Mouse (Mus musculus) erythroblast, adult 5-6 weeks (primary cell): ENCODE results near the gene Kif3b. TPM values are rescaled to one million over a fixed set of nuclear protein-coding genes. Genes with fewer than 3 reads are reported as not detected.

ENCODE experiments used
- ATAC-seq: replicated peaks from 2 replicates; pipeline ENCODE4 v1.8.0; 2016; ENCODE audit warnings: moderate number of reproducible peaks, mild to moderate bottlenecking, moderate TSS enrichment, inconsistent platforms; ENCODE audit not compliant: poor library complexity, low FRiP score, severe bottlenecking
- total RNA-seq, 2 experiments: library from RNA; stranded (forward) in 1 of 2; stranded (reverse) in 1 of 2; fragments of 150-400 nt in 1 of 2; fragments of 200-764, 138-1000 nt in 1 of 2; gene quantifications; 2 replicates each; pipeline versions ENCODE4 v1.2.3 to v1.2.4; 2015 to 2017; ENCODE audit warnings: low replicate concordance in 2 of 2

The Kif3b gene
- total RNA-seq, 2 experiments from 2014 or later = 5.4 to 6.5 TPM

DNA sequence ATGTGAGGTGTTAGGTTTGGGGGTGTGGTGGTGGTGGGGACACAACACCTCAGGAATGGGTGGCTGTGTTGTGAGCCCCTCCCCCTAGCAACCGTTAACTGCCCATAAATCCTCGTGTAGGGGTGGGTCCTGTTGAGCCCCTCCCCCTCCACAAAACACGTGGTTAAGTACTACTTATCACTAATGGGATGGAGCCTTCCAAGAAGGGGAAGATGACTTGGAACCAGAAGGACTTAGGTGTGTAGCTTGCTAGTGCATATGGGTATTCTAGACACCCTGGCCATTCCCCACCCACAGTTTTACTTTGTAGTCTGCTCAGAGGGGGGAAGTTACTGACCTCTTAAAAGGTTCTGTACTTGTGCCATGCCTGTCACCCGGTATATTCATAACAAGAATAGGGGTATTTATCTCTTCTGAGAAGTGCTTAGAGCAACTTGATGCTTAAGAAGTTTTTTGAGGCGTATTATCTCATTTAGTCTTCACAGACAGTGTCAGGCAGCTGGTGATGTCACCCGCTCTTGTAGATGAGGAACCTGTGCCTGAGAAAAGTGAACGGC, 1.2 kb downstream of the Kif3b start:
- 0 out of 2 replicates have a peak, but pooled peaks have one; percentile 24 for ATAC-seq

DNA sequence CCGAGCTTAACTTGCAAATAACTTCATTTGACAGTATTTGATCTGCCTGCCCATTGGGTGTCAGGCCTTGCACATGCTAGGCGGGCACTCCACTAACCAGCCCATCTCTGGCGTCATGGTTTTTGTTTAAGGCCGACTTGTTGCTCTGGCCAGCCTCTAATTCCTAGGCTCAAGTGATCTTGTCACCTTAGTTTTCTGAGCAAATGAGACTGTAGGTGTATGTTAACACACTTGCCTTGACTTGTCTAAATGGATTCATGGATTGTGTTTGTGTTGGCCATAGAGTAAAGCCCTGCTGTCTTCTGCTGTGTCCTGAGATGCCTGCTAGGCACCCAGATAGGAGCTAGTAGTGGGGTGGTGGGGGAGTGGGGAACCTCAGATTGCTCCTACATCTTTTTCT, 4.0 kb downstream of the Kif3b start:
- no peak for ATAC-seq

DNA sequence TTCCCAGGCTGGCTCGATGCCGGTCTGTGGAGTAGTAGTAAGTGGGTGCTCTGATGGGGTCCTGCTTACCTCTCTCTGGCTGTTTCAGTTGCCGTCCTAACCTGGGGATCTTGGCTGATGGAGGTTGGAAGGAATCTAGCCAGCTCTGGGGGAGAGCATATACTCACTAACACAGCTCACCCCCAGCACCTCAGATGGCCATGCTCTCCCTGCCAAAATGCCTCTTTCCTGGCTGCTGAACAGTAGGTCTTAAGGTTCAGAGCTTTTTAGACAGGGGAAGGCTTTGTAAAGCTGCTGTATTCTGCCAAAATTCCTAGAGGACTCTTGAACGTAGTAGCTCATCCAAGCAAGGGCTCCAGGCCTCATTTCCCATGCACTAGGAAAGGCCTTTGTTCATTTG, 6.6 kb downstream of the Kif3b start:
- ATAC-seq = no peak

DNA sequence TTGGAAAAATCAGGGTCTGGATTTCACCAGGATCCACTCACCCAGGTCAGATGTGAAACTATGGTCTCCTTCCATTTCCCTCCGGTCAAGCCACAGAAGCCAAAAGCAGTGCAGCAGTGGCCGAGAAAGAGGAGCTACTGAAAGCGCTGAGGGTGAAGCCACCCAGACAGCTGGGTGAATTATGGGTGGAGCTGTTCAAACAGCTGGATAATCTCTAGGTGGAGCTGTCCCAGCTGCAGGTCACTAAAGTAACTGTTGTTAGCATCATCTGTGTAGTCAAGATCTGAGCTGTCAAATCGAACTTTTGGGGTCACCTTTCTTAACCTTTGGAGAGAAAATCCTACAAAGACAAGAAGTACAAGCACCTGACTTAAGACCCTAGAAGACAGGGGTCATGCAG, 7.2 kb downstream of the Kif3b start:
- 0 out of 2 replicates have a peak, but pooled peaks have one; percentile 47 for ATAC-seq

DNA sequence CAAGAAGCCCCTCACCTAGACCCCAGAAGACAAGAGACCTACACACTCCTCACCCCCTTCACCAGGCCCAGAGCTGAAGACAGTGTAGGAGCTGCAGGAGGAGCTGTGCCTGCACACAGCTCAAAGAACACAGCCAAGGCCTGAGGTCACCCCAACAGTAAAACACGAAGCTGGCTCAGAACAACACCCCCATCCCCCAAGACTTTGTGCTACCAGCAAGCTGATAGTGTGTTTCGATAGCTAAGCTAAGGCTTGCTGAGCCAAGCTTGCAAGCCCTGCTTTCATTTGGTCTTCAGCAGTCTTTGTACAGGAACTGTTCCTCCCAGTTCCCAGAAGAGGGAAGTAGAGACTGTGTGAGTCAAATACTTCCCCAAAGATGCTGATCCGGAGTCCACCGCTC, 7.7 kb downstream of the Kif3b start:
- ATAC-seq = 0 out of 2 replicates have a peak, but pooled peaks have one; percentile 21

DNA sequence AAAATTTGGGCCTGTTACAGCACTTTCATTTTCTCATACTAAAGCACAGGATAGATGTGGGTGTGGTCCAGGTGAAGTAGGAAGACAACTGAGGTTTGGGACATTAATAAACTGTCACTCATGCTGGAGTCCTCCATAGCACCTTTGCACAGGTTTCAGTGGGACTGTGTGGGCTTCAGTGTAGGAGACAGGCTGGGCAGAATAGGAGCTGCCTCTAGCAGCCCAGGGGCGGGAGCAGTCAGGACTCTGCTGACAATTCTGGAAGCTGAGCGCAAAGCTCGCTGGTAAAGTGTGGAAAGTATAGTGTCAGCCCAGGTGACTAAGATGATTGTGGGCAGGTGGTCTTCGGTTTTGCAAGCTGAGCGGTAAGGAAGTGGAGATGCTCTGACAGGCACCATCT, 9.9 kb downstream of the Kif3b start:
- ATAC-seq = no peak

DNA sequence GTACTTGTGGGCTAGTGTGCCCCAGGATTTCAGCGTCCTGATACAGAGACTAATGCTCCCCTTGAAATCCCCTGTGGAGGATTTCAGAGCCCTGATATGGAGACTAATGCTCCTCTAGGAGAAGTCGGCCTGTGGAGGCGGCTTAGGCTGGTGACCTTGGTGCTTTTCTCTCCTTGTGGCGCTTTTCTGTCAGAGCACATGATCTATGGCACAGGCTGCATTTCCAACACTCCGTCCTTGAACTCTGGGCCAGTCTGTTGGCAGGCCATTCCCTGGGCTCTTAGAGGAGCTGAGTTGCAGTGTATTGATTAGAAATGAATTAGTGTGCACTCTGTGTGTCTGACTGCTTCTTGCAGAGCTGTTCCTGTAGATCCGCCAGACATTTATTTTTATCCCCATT, 14.0 kb downstream of the Kif3b start:
- no peak for ATAC-seq

DNA sequence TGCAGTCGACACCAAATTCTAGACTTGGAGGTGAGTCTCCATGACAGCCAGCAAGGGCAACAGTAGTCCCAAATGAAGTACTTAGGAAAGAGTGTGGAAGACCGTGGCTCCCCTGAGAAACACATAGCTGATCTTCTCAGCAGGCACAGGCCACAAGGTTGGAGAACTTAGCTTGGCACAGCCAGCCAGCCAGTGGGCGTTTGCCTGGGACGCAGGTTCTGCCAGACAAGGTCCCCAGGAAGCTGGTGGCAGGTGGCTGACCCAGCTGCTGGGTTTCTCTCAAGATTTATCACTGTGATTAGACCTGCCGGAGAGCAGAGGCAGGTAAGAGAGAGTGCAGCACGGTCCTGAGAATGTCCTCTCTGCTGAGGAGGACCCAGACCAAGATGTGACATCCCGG, 17.4 kb downstream of the Kif3b start:
- ATAC-seq = no peak

DNA sequence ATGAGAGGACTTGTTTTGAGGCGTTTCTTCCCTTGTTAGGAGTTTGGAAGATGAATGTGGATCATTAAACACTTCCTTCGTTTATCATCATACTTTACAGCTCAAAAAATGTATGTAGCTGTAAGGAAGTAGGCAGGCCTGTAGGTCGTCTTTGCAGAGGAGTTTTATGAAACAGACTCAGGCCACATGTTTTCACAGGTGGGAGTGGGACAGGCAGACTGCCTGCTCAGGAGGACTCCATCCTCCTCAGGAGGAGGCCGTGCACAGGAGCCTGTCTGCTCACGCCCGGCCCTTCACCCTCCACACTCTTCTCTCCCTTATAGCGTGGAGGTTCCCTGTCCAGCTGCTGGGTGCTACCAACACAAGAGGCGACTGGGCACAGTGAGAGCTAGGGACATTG, 17.9 kb downstream of the Kif3b start:
- no peak for ATAC-seq

DNA sequence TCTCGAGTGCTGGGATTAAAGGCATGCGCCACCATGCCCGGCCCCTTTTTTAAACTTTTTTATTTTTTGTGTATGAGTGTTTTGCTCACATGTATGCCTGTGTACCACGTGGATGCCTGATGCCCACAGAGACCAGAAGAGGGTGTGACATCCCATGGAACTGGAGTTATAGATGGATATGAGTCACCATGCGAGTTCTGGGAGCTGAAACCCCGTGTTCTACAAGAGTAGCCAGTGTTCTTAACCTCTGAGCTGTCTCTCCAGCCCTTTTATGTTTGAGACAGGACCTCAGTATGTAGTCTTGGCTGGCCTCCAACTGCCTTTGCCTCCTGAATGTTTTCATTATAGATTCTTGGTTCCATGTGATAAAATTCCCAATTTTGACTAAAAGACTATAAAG, 19.0 kb downstream of the Kif3b start:
- ATAC-seq = no peak

DNA sequence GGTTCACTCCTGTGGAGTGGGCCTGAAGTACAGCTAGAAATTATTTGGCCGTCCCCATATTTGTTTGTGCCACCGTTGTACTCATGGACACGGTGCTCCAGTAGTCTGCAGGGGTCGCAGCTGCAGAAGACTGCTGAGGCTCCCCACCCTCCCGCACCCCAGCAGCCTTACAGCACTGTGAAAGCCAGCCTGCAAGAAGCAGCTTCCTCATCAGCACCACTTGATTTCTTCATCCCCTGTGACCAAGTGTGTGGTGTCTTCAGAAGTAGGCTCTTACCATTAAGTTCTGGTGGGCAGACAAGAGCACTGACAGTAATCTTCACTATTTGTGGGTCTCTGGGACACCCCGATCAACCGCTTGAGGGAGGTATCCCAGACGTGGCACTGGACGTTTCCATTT, 21.7 kb downstream of the Kif3b start:
- no peak for ATAC-seq

DNA sequence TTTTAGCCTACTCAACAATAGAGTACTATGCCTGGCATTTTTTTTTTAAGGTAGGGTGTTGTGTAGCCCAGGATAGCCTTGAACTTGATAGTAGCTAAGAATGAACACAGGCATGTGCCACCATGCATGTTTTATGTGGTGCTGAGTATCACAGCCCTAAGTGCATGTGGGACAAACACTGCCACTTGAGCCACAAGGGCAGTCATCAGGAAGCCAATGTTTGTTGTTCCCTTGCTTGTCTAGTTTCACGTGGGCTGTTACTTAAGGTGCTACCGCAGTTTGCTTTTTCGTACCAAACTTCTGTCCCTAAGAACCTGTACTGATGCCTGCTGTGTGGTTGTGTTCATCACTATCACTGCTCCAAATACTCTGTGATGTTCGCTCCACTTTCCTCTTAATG, 27.2 kb downstream of the Kif3b start:
- ATAC-seq = no peak

DNA sequence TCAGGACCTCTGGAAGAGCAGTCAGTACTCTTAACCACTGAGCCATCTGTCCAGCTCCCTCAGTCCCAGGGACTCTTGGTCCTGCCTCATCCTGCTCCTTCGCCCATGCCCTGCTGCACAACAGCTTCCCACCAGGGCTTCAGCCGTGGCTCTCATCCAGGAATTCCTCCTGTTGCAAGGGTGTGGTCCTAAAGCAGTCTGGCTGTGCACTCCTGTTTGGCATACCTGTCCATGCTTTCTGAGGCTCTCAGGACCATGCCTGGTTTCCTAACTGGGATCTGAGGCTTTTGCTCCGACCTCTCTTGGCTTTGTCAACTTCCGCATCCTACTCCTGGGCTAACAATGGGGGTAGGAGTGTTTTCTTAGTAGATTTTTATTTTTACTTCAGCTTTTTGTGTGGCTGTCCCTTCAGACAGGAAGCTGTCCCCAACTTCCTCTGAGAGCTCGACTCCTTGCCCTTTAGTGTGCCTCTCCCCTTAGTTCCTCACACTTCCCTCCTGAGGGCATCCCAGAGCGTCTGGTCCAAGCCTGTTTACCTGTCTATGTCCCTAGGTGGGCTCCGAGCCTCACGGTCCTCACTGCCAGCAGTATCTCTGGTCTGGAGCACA, 27.9 kb downstream of the Kif3b start:
- no peak for ATAC-seq

DNA sequence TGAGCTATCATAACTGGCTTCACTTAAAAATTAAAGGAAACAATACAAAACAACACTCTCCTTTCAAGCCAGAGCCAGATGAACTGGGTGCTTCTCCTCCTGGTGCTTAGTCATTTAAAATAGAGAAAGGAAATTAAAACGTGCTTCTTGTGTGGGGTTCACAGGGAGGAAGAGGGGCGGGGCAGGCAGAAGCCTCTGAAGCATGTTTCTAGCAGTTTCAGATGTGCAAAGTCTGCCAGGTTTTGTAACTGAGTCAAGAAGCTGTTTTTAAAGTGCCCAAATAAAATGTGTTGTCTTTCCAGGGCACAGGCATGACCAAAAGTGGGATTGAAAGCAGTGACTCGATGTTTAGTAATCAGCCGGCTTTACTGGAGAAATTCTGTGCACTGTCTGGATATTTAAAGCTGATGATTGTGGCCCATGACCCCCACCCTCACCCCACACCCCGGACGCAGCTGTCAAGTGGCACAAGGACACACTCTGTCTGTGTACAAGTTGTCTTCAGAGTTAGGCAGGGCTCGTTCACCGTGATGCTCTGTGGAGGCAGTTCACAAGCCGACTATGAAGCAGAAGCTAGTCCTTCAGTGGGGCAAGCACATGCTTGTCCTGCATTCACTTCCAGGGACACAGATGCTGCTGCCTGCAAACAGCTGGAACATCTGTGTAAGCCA, 34.6 kb downstream of the Kif3b start:
- ATAC-seq = no peak

DNA sequence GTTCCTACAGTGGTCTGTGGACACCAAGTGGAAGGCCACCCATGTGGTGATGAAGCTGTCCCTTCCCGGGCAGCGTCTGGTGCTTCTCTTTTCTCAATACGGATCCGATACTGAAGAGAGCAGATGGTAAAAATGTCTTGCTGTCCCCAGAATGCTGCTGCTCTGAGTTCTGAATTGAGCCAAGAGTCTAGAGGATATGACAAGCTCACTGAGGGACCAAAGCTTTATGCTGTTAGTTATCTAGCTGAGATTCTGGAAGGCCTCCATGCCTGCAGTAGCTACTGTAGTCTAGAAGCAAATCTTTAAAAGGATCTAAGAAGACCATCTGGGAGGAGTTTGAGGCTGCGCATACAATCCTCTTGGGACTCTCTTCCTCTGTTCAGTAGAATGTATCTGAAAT, 41.1 kb downstream of the Kif3b start:
- 0 out of 2 replicates have a peak, but pooled peaks have one; percentile 26 for ATAC-seq

DNA sequence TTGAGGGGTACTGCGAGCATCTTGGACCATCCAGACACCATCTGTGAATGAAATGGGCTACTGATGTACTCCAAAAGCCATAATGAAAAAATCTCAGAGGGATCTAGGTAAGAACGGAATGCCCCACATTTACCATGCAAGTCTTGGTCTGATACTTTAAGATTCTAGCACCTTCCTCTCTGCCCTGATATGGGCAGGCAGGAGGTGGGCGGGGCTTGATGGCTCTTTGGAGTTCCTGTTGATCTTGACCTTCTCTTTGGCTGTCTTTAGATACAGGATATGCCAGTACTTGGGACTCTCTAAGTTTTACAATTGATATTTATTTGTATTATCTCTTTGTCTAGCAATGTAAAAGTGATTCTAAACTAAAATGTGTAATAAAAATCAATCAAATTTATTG, 41.8 kb downstream of the Kif3b start:
- ATAC-seq = no peak

DNA sequence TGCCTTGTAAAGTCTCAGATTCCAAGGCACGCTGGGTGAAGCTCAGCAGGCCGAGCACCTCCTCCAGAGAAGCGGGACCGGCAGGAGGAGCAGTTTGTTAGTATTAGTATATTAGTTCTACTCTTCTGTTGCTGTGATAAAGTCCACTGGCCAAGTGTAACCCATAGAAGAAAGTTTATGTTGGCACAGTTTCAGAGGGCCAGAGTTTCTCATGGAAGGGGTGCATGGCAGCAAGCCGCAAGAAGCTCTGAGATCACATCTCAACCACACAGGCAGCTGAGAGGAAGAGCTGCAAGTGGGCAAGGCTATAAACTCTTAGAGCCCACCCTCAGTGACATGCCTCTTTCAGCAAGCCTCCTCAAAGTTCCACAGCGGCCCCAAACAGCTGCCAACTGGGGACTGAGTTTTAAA, 42.6 kb downstream of the Kif3b start:
- ATAC-seq = no peak

DNA sequence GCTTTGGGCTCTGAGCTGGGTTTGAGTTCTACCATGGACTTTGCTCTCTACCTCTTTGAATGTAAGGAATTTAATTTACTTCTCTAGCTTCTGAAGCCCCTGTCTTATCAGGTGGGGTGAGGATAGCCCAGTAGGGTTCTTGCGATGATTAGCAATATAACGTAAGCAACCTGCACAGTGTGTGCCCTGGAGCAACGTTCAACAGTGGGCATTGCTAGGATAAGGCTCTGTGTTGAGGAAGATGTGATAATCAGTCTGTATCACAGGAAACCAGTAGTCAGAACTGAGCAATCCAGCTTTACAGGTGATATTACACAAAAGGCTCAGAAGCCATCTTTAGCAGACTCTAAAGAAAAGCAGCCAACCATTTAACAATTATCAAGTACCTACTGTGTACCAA, 43.1 kb downstream of the Kif3b start:
- ATAC-seq = no peak

DNA sequence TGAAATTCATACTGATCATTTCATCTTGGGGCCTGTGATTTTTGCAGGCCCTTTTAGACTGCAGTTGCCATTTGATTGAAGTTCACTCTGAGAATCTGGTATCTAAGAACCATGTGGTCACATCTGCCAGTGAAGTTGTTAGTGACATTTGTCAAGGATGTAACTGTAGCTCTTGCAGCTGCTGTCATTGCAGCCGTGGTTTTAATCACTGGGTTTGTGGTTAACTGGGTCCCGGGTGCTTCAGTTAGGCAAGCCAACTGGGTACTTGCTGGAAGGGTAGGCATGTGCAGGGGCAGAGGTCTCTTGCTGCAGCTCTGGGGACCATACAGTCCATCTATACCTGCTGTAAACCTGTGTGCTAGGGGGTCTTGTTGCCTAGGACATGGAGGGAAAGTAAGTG, 44.9 kb downstream of the Kif3b start:
- no peak for ATAC-seq

DNA sequence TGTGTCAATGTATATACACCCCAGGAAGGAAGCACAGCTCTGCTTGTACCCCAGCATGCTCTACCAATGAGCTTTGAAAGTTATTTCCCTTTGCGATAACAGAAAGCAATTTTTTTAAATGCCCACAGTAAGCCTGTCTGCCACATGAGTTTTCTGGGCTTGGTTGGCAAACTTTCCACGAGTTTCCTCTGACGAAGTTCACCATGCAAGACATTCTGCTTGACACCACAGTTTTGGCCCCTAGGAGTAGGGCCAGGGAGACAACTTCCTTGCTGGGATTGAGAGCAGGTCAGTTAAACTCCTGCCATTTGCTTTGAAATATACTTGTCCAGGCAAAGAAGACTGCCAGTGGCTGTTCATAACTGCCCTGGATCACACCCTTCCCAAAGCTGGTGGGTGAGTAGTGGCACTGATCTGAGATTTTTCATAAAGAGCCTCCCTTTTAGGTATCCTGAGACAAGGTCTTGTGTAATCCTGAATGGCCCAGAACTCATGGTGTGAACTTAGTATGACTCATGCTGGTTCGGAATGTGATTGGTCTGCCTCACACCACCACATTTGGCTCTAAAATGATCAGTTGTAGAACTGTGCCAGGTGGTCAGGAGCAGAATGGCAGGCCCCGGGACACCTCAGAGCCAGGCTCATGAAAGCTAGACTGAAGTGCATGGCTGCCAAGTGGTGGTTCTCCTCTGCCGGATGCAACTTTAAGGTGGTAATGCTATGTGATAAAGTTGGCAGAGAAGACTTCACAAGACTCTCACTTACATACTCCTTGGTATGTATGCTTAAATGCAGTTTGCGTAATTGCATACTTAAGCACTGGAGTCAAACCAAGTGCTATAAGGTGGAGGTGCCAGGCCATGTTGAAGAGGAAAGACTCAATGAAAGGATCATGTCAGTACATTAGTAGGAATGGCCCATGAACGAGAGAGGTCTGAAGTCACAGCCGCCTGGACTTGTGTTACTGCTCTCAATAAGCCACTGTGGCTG, 47.4 kb downstream of the Kif3b start:
- no peak for ATAC-seq
